Mouse (Mus musculus): ENCODE data around the gene Palm2. TPM values are rescaled to one million over a fixed set of nuclear protein-coding genes. Genes with fewer than 3 reads are reported as not detected.

Gene Palm2
- polyA plus RNA-seq, 1 experiment = 0.05 TPM

DNA sequence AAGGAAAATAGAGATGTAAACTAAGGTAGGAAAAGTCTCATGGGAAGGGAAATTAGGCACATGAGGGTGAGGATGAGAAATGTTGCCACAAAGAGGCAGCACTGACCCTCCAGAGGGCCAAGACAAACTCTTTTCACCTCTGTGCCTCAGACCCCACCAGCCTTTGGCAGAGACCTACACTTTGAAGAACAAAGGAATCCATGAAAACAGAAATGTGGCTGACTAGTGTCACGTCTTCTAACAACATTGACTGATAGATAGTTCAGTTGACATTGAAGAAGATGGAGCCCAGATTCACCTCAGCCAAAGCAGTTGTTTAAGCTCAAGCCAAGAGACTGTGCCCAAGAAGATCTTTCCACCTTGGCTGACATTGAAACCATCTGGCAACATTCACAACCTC lies 191.7 kb downstream of the Palm2 start:
- no peak for DNase-seq
- no peak for TF ChIP-seq CTCF (conservative IDR thresholded peaks at IDR 0.05; ENCODE audit: insufficient read depth, insufficient read length, low read depth, low read length)
- TF ChIP-seq POLR2A (IDR thresholded peaks at IDR 0.05; ENCODE audit: low read depth, low read length) = no peak
- no peaks in the 10 kb centered on the region for H3K27me3 ChIP-seq (replicated peaks; ENCODE audit: control insufficient read depth, insufficient read depth, low read length)
- H3K27ac ChIP-seq (ENCODE audit: insufficient read depth, low read depth, low read length) = no peak overlapping the region
- WGBS = 88% methylated on average over 1 of the region's 1 CpGs
- no peak overlapping the region for H3K4me3 ChIP-seq (ENCODE audit: insufficient read depth, low read depth, low read length)
- H3K36me3 ChIP-seq (ENCODE audit: control insufficient read depth, insufficient read depth, low read length) = no peaks in the 10 kb centered on the region
- no peaks in the 10 kb centered on the region for H3K4me1 ChIP-seq (ENCODE audit: control insufficient read depth, insufficient read depth, low read length)

DNA sequence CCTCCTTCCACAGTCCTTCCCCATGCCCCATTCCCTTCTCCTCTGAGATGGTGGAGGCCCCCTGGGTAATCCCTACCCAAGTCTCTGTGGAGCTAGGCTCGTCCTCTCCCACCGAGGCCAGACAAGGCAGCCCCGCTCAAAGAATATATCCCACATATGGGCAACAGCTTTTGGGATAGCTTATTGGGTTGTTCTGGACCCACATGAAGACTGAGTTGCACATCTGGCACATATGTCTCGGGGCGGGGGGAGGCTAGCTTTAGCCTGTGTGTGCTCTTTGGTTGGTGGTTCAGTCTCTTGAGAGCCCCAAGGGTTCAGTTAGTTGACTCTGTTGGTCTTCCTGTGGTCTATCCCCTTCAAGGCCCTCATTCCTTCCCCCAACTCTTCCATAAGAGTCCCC lies 192.9 kb downstream of the Palm2 start:
- Histone ChIP-seq H3K4me3 (ENCODE audit: insufficient read depth, low read depth, low read length) (no peak overlapping the region), H3K27ac (ENCODE audit: insufficient read depth, low read depth, low read length) (no peak overlapping the region), H3K4me1 (ENCODE audit: control insufficient read depth, insufficient read depth, low read length) (no peaks in the 10 kb centered on the region), H3K36me3 (ENCODE audit: control insufficient read depth, insufficient read depth, low read length) (no peaks in the 10 kb centered on the region), H3K27me3 (replicated peaks; ENCODE audit: control insufficient read depth, insufficient read depth, low read length) (no peaks in the 10 kb centered on the region)
- 93% methylated on average over 5 of the region's 5 CpGs for WGBS
- no peak for DNase-seq
- no peak for TF ChIP-seq POLR2A (IDR thresholded peaks at IDR 0.05; ENCODE audit: low read depth, low read length)
- no peak for TF ChIP-seq CTCF (conservative IDR thresholded peaks at IDR 0.05; ENCODE audit: insufficient read depth, insufficient read length, low read depth, low read length)

DNA sequence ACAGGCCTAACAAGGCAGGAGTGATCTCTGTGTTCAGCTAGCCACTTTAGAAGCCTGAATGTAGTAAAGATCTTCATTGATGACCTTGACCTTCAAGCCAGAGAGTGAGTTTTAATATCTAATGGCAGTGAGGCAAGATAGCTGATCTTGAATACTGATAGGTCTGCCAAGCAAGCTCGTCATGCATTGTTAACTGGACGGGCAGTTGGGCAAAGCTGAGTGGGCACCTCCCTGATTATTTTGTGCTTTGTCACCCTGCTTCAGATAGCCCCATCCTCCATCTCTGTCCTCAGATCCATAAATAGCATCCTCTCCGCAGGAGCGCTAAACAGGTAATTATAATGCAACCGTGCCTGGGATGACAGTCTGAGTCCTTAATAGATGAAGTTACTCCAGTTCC lies 198.3 kb downstream of the Palm2 start:
- DNase-seq = no peak
- Histone ChIP-seq H3K4me3 (ENCODE audit: insufficient read depth, low read depth, low read length) (no peak overlapping the region), H3K36me3 (ENCODE audit: control insufficient read depth, insufficient read depth, low read length) (no peaks in the 10 kb centered on the region), H3K27me3 (replicated peaks; ENCODE audit: control insufficient read depth, insufficient read depth, low read length) (no peaks in the 10 kb centered on the region; the same call in 1 of the 2 replicates), H3K27ac (ENCODE audit: insufficient read depth, low read depth, low read length) (no peak overlapping the region), H3K4me1 (ENCODE audit: control insufficient read depth, insufficient read depth, low read length) (no peaks in the 10 kb centered on the region)
- TF ChIP-seq CTCF (conservative IDR thresholded peaks at IDR 0.05; ENCODE audit: insufficient read depth, insufficient read length, low read depth, low read length) (no peak), POLR2A (IDR thresholded peaks at IDR 0.05; ENCODE audit: low read depth, low read length) (no peak)
- 70% methylated on average over 5 of the region's 5 CpGs for WGBS

DNA sequence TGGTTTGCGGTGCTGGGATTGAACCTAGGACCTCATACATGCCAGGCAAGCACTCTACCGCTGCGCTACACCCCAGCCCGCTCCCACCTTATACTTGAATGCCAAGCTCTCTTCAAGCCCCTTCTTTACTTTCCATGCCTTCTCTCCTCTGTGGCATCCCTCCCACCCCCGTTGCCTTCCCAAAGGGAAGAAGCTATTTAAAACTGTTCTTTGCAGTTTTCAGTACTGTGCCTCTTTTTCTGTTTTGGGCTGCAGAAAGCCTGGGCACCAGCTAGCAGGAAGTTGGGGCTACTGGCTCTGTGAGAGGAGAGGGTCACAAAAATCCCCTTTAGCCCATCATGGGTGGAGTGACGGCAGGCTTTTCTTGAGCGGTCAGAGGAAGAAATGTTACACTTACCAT lies 199.0 kb downstream of the Palm2 start:
- H3K36me3 ChIP-seq (ENCODE audit: control insufficient read depth, insufficient read depth, low read length) = no peaks in the 10 kb centered on the region
- H3K27me3 ChIP-seq (replicated peaks; ENCODE audit: control insufficient read depth, insufficient read depth, low read length) = no peaks in the 10 kb centered on the region; the same call in 1 of the 2 replicates
- no peak for DNase-seq
- 84% methylated on average over 7 of the region's 7 CpGs for WGBS
- no peaks in the 10 kb centered on the region for H3K4me1 ChIP-seq (ENCODE audit: control insufficient read depth, insufficient read depth, low read length)
- TF ChIP-seq CTCF (conservative IDR thresholded peaks at IDR 0.05; ENCODE audit: insufficient read depth, insufficient read length, low read depth, low read length) = no peak
- no peak for TF ChIP-seq POLR2A (IDR thresholded peaks at IDR 0.05; ENCODE audit: low read depth, low read length)
- H3K27ac ChIP-seq (ENCODE audit: insufficient read depth, low read depth, low read length) = no peak overlapping the region
- no peak overlapping the region for H3K4me3 ChIP-seq (ENCODE audit: insufficient read depth, low read depth, low read length)

DNA sequence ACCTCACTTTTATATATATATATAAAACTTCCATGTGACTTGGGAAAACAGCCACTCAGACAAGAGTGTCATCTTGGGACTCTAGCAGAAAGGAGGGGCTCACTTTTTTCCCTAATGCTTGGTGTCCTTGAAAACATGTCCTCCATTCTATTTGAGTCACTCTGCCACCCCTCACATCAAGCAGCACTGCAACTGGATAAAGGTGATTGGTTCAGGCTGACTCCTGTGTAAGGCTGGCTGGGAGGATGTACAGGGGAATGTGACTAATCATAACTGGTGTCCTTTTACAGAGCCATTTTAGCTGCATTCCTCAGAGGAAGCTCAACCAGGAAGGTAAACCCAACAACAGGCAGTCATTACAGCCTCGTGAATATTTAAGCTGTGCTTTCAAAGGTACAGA lies 200.9 kb downstream of the Palm2 start:
- no peak for DNase-seq
- H3K27ac ChIP-seq (ENCODE audit: insufficient read depth, low read depth, low read length) = no peak overlapping the region
- WGBS = 40% methylated on average over 1 of the region's 1 CpGs
- H3K36me3 ChIP-seq (ENCODE audit: control insufficient read depth, insufficient read depth, low read length) = no peaks in the 10 kb centered on the region
- no peaks in the 10 kb centered on the region for H3K4me1 ChIP-seq (ENCODE audit: control insufficient read depth, insufficient read depth, low read length)
- TF ChIP-seq CTCF (conservative IDR thresholded peaks at IDR 0.05; ENCODE audit: insufficient read depth, insufficient read length, low read depth, low read length) (no peak), POLR2A (IDR thresholded peaks at IDR 0.05; ENCODE audit: low read depth, low read length) (no peak)
- no peaks in the 10 kb centered on the region; the same call in 1 of the 2 replicates for H3K27me3 ChIP-seq (replicated peaks; ENCODE audit: control insufficient read depth, insufficient read depth, low read length)
- H3K4me3 ChIP-seq (ENCODE audit: insufficient read depth, low read depth, low read length) = no peak overlapping the region

DNA sequence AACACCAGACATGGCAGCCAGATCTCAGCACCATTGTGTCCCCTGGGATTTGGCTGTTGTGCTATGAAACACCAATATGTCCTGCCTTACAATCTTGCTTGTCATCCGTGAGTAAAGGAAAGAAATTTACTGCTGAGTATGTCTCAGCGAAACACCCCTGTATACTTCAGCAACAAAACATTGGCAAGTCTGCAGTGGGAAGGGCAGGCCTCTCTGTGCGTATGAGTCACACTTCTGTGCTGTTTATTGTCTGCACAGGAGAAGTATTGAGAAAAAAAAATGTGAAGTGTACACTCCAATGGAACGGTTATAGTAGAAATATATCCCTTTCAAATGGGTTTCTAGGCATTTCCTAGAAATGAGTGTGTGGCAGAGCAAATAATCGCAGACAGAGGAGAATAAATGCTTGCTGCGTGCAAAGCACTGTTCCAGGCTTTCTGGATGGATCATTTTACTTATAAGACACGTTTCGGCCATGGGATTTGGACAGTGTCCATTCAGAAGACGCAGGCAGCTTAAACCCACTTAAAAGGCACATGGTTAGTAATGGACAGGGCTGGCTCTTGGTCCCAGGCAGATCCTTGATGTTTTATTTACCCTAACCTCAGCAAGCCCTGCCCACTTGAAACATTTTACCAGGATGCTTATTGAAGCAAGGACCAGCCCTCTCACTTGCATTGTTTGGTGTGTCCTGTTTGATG lies 202.9 kb downstream of the Palm2 start:
- Histone ChIP-seq H3K27me3 (replicated peaks; ENCODE audit: control insufficient read depth, insufficient read depth, low read length) (no peaks in the 10 kb centered on the region; the same call in 1 of the 2 replicates), H3K4me3 (ENCODE audit: insufficient read depth, low read depth, low read length) (no peak overlapping the region), H3K4me1 (ENCODE audit: control insufficient read depth, insufficient read depth, low read length) (no peaks in the 10 kb centered on the region), H3K27ac (ENCODE audit: insufficient read depth, low read depth, low read length) (no peak overlapping the region), H3K36me3 (ENCODE audit: control insufficient read depth, insufficient read depth, low read length) (no peaks in the 10 kb centered on the region)
- no peak for DNase-seq
- no peak for TF ChIP-seq CTCF (conservative IDR thresholded peaks at IDR 0.05; ENCODE audit: insufficient read depth, insufficient read length, low read depth, low read length)
- no peak for TF ChIP-seq POLR2A (IDR thresholded peaks at IDR 0.05; ENCODE audit: low read depth, low read length)
- WGBS = 81% methylated on average over 9 of the region's 9 CpGs

DNA sequence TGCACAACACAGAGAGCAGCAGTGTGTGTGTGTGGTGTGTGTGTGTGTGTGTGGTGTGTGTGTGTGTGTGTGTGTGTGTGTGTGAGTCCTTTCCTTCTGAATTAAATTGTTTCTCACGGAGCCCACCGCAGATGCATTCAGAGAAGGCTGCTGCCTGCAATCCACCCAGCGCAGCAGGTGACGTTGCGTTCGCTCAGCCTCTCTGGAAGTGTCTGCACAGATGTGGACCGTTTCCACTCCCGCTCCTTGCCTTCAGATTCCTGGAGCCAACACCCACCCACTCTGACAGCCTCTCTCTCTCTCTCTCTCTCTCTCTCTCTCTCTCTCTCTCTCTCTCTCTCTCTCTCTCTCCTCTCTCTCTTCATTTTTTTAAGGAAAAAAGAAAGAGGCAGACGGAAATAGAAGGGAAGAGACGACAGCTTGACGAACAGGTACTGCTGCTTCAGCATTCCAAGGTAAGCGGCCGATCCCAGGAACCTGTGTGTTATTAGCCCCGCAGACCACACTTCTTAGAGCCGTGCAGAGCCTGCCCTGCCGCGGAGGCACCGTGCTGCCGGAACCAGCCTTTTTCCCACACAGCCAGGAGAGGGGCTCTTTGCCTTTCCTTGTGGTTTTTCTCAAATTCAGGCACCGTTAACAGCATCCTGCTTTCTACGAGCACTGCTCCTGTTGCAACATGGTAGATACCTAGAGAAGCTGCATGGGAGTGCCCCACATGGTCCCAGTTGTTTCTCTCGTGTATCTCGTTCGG lies 203.8 kb downstream of the Palm2 start:
- TF ChIP-seq CTCF (conservative IDR thresholded peaks at IDR 0.05; ENCODE audit: insufficient read depth, insufficient read length, low read depth, low read length) = no peak
- no peak for TF ChIP-seq POLR2A (IDR thresholded peaks at IDR 0.05; ENCODE audit: low read depth, low read length)
- WGBS = 29% methylated on average over 24 of the region's 24 CpGs
- H3K27me3 ChIP-seq (replicated peaks; ENCODE audit: control insufficient read depth, insufficient read depth, low read length) = no peaks in the 10 kb centered on the region; the same call in 1 of the 2 replicates
- DNase-seq = no peak
- no peaks in the 10 kb centered on the region for H3K36me3 ChIP-seq (ENCODE audit: control insufficient read depth, insufficient read depth, low read length)
- no peaks in the 10 kb centered on the region for H3K4me1 ChIP-seq (ENCODE audit: control insufficient read depth, insufficient read depth, low read length)
- H3K4me3 ChIP-seq (ENCODE audit: insufficient read depth, low read depth, low read length) = no peak overlapping the region
- no peak overlapping the region for H3K27ac ChIP-seq (ENCODE audit: insufficient read depth, low read depth, low read length)
